Mouse (Mus musculus): ENCODE data around the gene Cyp4f13. TPM values are rescaled to one million over a fixed set of nuclear protein-coding genes. Genes with fewer than 3 reads are reported as not detected.

Cyp4f13 gene
- total RNA-seq, 2 experiments from 2014 or later: 12.9 to 15.2 TPM

GRCm38 (mm10) chr17:32916075-32916474 lies 31.1 kb downstream of the Cyp4f13 start:
- ATAC-seq (replicated peaks; ENCODE audit: poor library complexity, severe bottlenecking): 0 out of 2 replicates have a peak, but pooled peaks have one; percentile 30

- no peak for ATAC-seq (replicated peaks; ENCODE audit: poor library complexity, severe bottlenecking)
Measured at GRCm38 (mm10) chr17:32906172-32906571, 41.0 kb downstream of the Cyp4f13 start.

- peak; percentile 73 for ATAC-seq (replicated peaks; ENCODE audit: poor library complexity, severe bottlenecking)
Measured at GRCm38 (mm10) chr17:32905239-32905638, 42.0 kb downstream of the Cyp4f13 start.

- ATAC-seq (replicated peaks; ENCODE audit: poor library complexity, severe bottlenecking): no peak
Measured at GRCm38 (mm10) chr17:32904414-32904813, 42.8 kb downstream of the Cyp4f13 start.

- ATAC-seq (replicated peaks; ENCODE audit: poor library complexity, severe bottlenecking): no peak
Measured at GRCm38 (mm10) chr17:32901751-32902525, 45.3 kb downstream of the Cyp4f13 start.

GRCm38 (mm10) chr17:32895421-32895820 lies 51.8 kb downstream of the Cyp4f13 start:
- ATAC-seq (replicated peaks; ENCODE audit: poor library complexity, severe bottlenecking): no peak

- no peak for ATAC-seq (replicated peaks; ENCODE audit: poor library complexity, severe bottlenecking)
Measured at GRCm38 (mm10) chr17:32893901-32894300, 53.3 kb downstream of the Cyp4f13 start.

- peak; percentile 98 for ATAC-seq (replicated peaks; ENCODE audit: poor library complexity, severe bottlenecking)
Measured at GRCm38 (mm10) chr17:32891239-32892180, 55.7 kb downstream of the Cyp4f13 start, which contains the start of gene Zfp870. Gene Zfp870, minus strand, starts transcription at chr17:32891642.

GRCm38 (mm10) chr17:32890852-32891238 lies 56.4 kb downstream of the Cyp4f13 start:
- no peak; the same call in 1 of the 2 replicates for ATAC-seq (replicated peaks; ENCODE audit: poor library complexity, severe bottlenecking)

- ATAC-seq (replicated peaks; ENCODE audit: poor library complexity, severe bottlenecking): no peak
Measured at GRCm38 (mm10) chr17:32889611-32890010, 57.6 kb downstream of the Cyp4f13 start.

- ATAC-seq (replicated peaks; ENCODE audit: poor library complexity, severe bottlenecking): no peak
Measured at GRCm38 (mm10) chr17:32880320-32881218, 66.6 kb downstream of the Cyp4f13 start.

- no peak for ATAC-seq (replicated peaks; ENCODE audit: poor library complexity, severe bottlenecking)
Measured at GRCm38 (mm10) chr17:32878773-32879172, 68.4 kb downstream of the Cyp4f13 start.

- ATAC-seq (replicated peaks; ENCODE audit: poor library complexity, severe bottlenecking): no peak
Measured at GRCm38 (mm10) chr17:32877471-32878171, 69.6 kb downstream of the Cyp4f13 start.

Other genes starting within 250 kb of the Cyp4f13 start
- 31.1 and 57.1 TPM in 2 replicates for gene Zfp871, start 159.1 kb downstream of the Cyp4f13 start, total RNA-seq (2014; fragmentation: Nextera tagmentation)
- 17.7 and 26.1 TPM in 2 replicates for gene Zfp871, start 159.1 kb downstream of the Cyp4f13 start, total RNA-seq (2017)
- not detected in 2 replicates for gene Zfp811, start 137.5 kb downstream of the Cyp4f13 start, total RNA-seq (2014; fragmentation: Nextera tagmentation)
- gene Zfp811, start 137.5 kb downstream of the Cyp4f13 start, total RNA-seq (2017): not detected in 2 replicates
- 10.1 and 18.5 TPM in 2 replicates for gene Zfp799, start 117.1 kb downstream of the Cyp4f13 start, total RNA-seq (2014; fragmentation: Nextera tagmentation)
- gene Zfp799, start 117.1 kb downstream of the Cyp4f13 start, total RNA-seq (2017): 6.5 and 10.6 TPM in 2 replicates
- 2.3 and 6.2 TPM in 2 replicates for gene Zfp870, start 55.8 kb downstream of the Cyp4f13 start, total RNA-seq (2014; fragmentation: Nextera tagmentation)
- gene Zfp870, start 55.8 kb downstream of the Cyp4f13 start, total RNA-seq (2017): 2.5 and 5.9 TPM in 2 replicates
- not detected in 2 replicates for gene Cyp4f14, start 30.1 kb downstream of the Cyp4f13 start, total RNA-seq (2014; fragmentation: Nextera tagmentation)
- gene Cyp4f14, start 30.1 kb downstream of the Cyp4f13 start, total RNA-seq (2017): not detected in 2 replicates
- gene Zfp472, start 18.4 kb upstream of the Cyp4f13 start, total RNA-seq (2014; fragmentation: Nextera tagmentation): 9.7 and 15.5 TPM in 2 replicates
- gene Zfp472, start 18.4 kb upstream of the Cyp4f13 start, total RNA-seq (2017): 15.9 and 19.6 TPM in 2 replicates
- 7.4 and 8.9 TPM in 2 replicates for gene Zfp952, start 45.7 kb upstream of the Cyp4f13 start, total RNA-seq (2014; fragmentation: Nextera tagmentation)
- 10.3 and 10.9 TPM in 2 replicates for gene Zfp952, start 45.7 kb upstream of the Cyp4f13 start, total RNA-seq (2017)
- 3.2 TPM in 2 replicates for gene Zfp763, start 86.0 kb upstream of the Cyp4f13 start, total RNA-seq (2014; fragmentation: Nextera tagmentation)
- 11.2 and 14.5 TPM in 2 replicates for gene Zfp763, start 86.0 kb upstream of the Cyp4f13 start, total RNA-seq (2017)
- not detected in 2 replicates for gene 4921501E09Rik, start 120.7 kb upstream of the Cyp4f13 start, total RNA-seq (2014; fragmentation: Nextera tagmentation)
- not detected in 2 replicates for gene 4921501E09Rik, start 120.7 kb upstream of the Cyp4f13 start, total RNA-seq (2017)
- gene Zfp563, start 141.9 kb upstream of the Cyp4f13 start, total RNA-seq (2014; fragmentation: Nextera tagmentation): 1.2 and 12.9 TPM in 2 replicates
- gene Zfp563, start 141.9 kb upstream of the Cyp4f13 start, total RNA-seq (2017): 1.6 and 3.3 TPM in 2 replicates
- gene Morc2b, start 192.3 kb upstream of the Cyp4f13 start, total RNA-seq (2014; fragmentation: Nextera tagmentation): not detected in 2 replicates
- not detected in 2 replicates for gene Morc2b, start 192.3 kb upstream of the Cyp4f13 start, total RNA-seq (2017)
- not detected in 2 replicates for gene Olfr55, start 221.0 kb upstream of the Cyp4f13 start, total RNA-seq (2014; fragmentation: Nextera tagmentation)
- gene Olfr55, start 221.0 kb upstream of the Cyp4f13 start, total RNA-seq (2017): not detected in 2 replicates
- gene Olfr239, start 243.9 kb upstream of the Cyp4f13 start, total RNA-seq (2014; fragmentation: Nextera tagmentation): not detected in 2 replicates
- gene Olfr239, start 243.9 kb upstream of the Cyp4f13 start, total RNA-seq (2017): not detected in 2 replicates

Measured in granulocyte monocyte progenitor cell, adult 5-6 weeks (primary cell).